Mouse (Mus musculus): ENCODE measurements at regions not wholly inside any gene's neighbourhood (a gene's known extent, or its start where the extent isn't known, plus 50 kb on each side); places are given as distances from the start of the nearest gene placed in this dataset.

GRCm38 (mm10) chr19:36236576-36237345 lies 111.3 kb upstream of the Pcgf5 start:
- Histone ChIP-seq H3K36me3 (no peaks in the 10 kb centered on the region), H3K4me2 (no peak overlapping the region), H3K27me3 (no peaks in the 10 kb centered on the region), H3K9me3 (no peaks in the 10 kb centered on the region), H3K27ac (replicated peaks) (no peak overlapping the region), H3K9ac (no peak overlapping the region), H3K4me1 (replicated peaks) (no peaks in the 10 kb centered on the region), H3K4me3 (no peak overlapping the region)
- 80% methylated on average over 7 of the region's 7 CpGs for WGBS
- no peak for ATAC-seq (ENCODE audit: low FRiP score, low read depth)

GRCm38 (mm10) chr19:36237751-36238150 lies 110.4 kb upstream of the Pcgf5 start:
- Histone ChIP-seq H3K36me3 (no peaks in the 10 kb centered on the region), H3K27ac (replicated peaks) (no peak overlapping the region), H3K4me1 (replicated peaks) (no peaks in the 10 kb centered on the region), H3K4me2 (no peak overlapping the region), H3K9ac (no peak overlapping the region), H3K4me3 (no peak overlapping the region), H3K27me3 (no peaks in the 10 kb centered on the region), H3K9me3 (no peaks in the 10 kb centered on the region)
- WGBS, result 60% methylated on average over 3 of the region's 3 CpGs
- ATAC-seq (ENCODE audit: low FRiP score, low read depth), result no peak

GRCm38 (mm10) chr19:36238536-36238935 lies 109.6 kb upstream of the Pcgf5 start:
- no peak for ATAC-seq (ENCODE audit: low FRiP score, low read depth)
- 84% methylated on average over 3 of the region's 3 CpGs for WGBS
- Histone ChIP-seq H3K4me3 (no peak overlapping the region), H3K9me3 (no peaks in the 10 kb centered on the region), H3K4me1 (replicated peaks) (no peaks in the 10 kb centered on the region), H3K27me3 (no peaks in the 10 kb centered on the region), H3K4me2 (no peak overlapping the region), H3K9ac (no peak overlapping the region), H3K27ac (replicated peaks) (no peak overlapping the region), H3K36me3 (no peaks in the 10 kb centered on the region)

GRCm38 (mm10) chr19:36242396-36242795 lies 105.7 kb upstream of the Pcgf5 start:
- Histone ChIP-seq H3K4me2 (no peak overlapping the region), H3K9ac (no peak overlapping the region), H3K4me3 (no peak overlapping the region), H3K36me3 (no peaks in the 10 kb centered on the region), H3K9me3 (no peaks in the 10 kb centered on the region), H3K27ac (replicated peaks) (no peak overlapping the region), H3K27me3 (no peaks in the 10 kb centered on the region), H3K4me1 (replicated peaks) (no peaks in the 10 kb centered on the region)
- no peak for ATAC-seq (ENCODE audit: low FRiP score, low read depth)
- 88% methylated on average over 3 of the region's 3 CpGs for WGBS

- H3K27me3 ChIP-seq, result no peaks in the 10 kb centered on the region
- H3K4me2 ChIP-seq, result no peak overlapping the region
- H3K9ac ChIP-seq, result no peak overlapping the region
- H3K4me1 ChIP-seq (replicated peaks), result no peaks in the 10 kb centered on the region
- ATAC-seq (ENCODE audit: low FRiP score, low read depth), result no peak
- H3K36me3 ChIP-seq, result no peaks in the 10 kb centered on the region
- WGBS, result 88% methylated on average over 5 of the region's 5 CpGs
- no peak overlapping the region for H3K27ac ChIP-seq (replicated peaks)
- H3K9me3 ChIP-seq, result no peaks in the 10 kb centered on the region
- no peak overlapping the region for H3K4me3 ChIP-seq
Observed at GRCm38 (mm10) chr19:36242946-36243345, 105.2 kb upstream of the Pcgf5 start.

GRCm38 (mm10) chr19:36252522-36252921 lies 95.6 kb upstream of the Pcgf5 start:
- no peak for ATAC-seq (ENCODE audit: low FRiP score, low read depth)
- no peak overlapping the region for H3K9ac ChIP-seq
- 91% methylated on average over 3 of the region's 3 CpGs for WGBS

GRCm38 (mm10) chr19:36257748-36258538 lies 90.2 kb upstream of the Pcgf5 start:
- ATAC-seq (ENCODE audit: low FRiP score, low read depth), result no peak
- Histone ChIP-seq H3K9me3 (no peaks in the 10 kb centered on the region), H3K4me2 (no peak overlapping the region), H3K27ac (replicated peaks) (no peak overlapping the region), H3K4me1 (replicated peaks) (0 out of 2 replicates have a peak, but pooled peaks cover 6% of the 10 kb centered on the region), H3K27me3 (no peaks in the 10 kb centered on the region), H3K9ac (no peak overlapping the region), H3K4me3 (no peak overlapping the region), H3K36me3 (no peaks in the 10 kb centered on the region)
- 52% methylated on average over 10 of the region's 10 CpGs for WGBS

More at GRCm38 (mm10) chr19:36252522-36252921, 95.6 kb upstream of the Pcgf5 start:
- no peak overlapping the region for H3K4me2 ChIP-seq
- H3K4me3 ChIP-seq, result no peak overlapping the region
- no peaks in the 10 kb centered on the region for H3K27me3 ChIP-seq
- H3K9me3 ChIP-seq, result no peaks in the 10 kb centered on the region
- H3K4me1 ChIP-seq (replicated peaks), result no peaks in the 10 kb centered on the region
- no peak overlapping the region for H3K27ac ChIP-seq (replicated peaks)
- no peaks in the 10 kb centered on the region for H3K36me3 ChIP-seq

GRCm38 (mm10) chr19:36261819-36262218 lies 86.3 kb upstream of the Pcgf5 start:
- Histone ChIP-seq H3K4me2 (no peak overlapping the region), H3K4me3 (no peak overlapping the region), H3K36me3 (no peaks in the 10 kb centered on the region), H3K9me3 (no peaks in the 10 kb centered on the region), H3K27ac (replicated peaks) (no peak overlapping the region), H3K9ac (no peak overlapping the region), H3K27me3 (no peaks in the 10 kb centered on the region), H3K4me1 (replicated peaks) (0 out of 2 replicates have a peak, but pooled peaks cover 6% of the 10 kb centered on the region)
- WGBS, result 97% methylated on average over 5 of the region's 5 CpGs
- no peak for ATAC-seq (ENCODE audit: low FRiP score, low read depth)

GRCm38 (mm10) chr19:36263923-36264322 lies 84.2 kb upstream of the Pcgf5 start:
- H3K9me3 ChIP-seq, result no peaks in the 10 kb centered on the region
- 84% methylated on average over 4 of the region's 4 CpGs for WGBS
- H3K4me1 ChIP-seq (replicated peaks), result no peaks in the 10 kb centered on the region
- H3K9ac ChIP-seq, result no peak overlapping the region
- H3K4me2 ChIP-seq, result no peak overlapping the region
- H3K36me3 ChIP-seq, result no peaks in the 10 kb centered on the region
- H3K27me3 ChIP-seq, result no peaks in the 10 kb centered on the region
- H3K27ac ChIP-seq (replicated peaks), result no peak overlapping the region
- no peak overlapping the region for H3K4me3 ChIP-seq
- no peak for ATAC-seq (ENCODE audit: low FRiP score, low read depth)

- no peak for ATAC-seq (ENCODE audit: low FRiP score, low read depth)
- H3K9me3 ChIP-seq, result no peaks in the 10 kb centered on the region
- H3K36me3 ChIP-seq, result no peaks in the 10 kb centered on the region
- H3K27me3 ChIP-seq, result no peaks in the 10 kb centered on the region
- H3K4me3 ChIP-seq, result no peak overlapping the region
- no peak overlapping the region for H3K27ac ChIP-seq (replicated peaks)
- 84% methylated on average over 2 of the region's 2 CpGs for WGBS
- H3K4me1 ChIP-seq (replicated peaks), result no peaks in the 10 kb centered on the region
- H3K9ac ChIP-seq, result no peak overlapping the region
- no peak overlapping the region for H3K4me2 ChIP-seq
Observed at GRCm38 (mm10) chr19:36264397-36264796, 83.7 kb upstream of the Pcgf5 start.

- H3K4me2 ChIP-seq, result no peak overlapping the region
- H3K9ac ChIP-seq, result no peak overlapping the region
- H3K9me3 ChIP-seq, result no peaks in the 10 kb centered on the region
- H3K27me3 ChIP-seq, result no peaks in the 10 kb centered on the region
- no peak overlapping the region for H3K27ac ChIP-seq (replicated peaks)
- no peaks in the 10 kb centered on the region for H3K36me3 ChIP-seq
- WGBS, result 87% methylated on average over 1 of the region's 1 CpGs
- H3K4me1 ChIP-seq (replicated peaks), result no peaks in the 10 kb centered on the region
- no peak overlapping the region for H3K4me3 ChIP-seq
- no peak for ATAC-seq (ENCODE audit: low FRiP score, low read depth)
Observed at GRCm38 (mm10) chr19:36265276-36265675, 82.8 kb upstream of the Pcgf5 start.

- Histone ChIP-seq H3K4me2 (no peak overlapping the region), H3K4me1 (replicated peaks) (no peaks in the 10 kb centered on the region), H3K4me3 (no peak overlapping the region), H3K27ac (replicated peaks) (no peak overlapping the region), H3K27me3 (no peaks in the 10 kb centered on the region), H3K9ac (no peak overlapping the region), H3K36me3 (no peaks in the 10 kb centered on the region), H3K9me3 (no peaks in the 10 kb centered on the region)
- 67% methylated on average over 8 of the region's 8 CpGs for WGBS
- ATAC-seq (ENCODE audit: low FRiP score, low read depth), result no peak
Observed at GRCm38 (mm10) chr19:36266346-36266745, 81.8 kb upstream of the Pcgf5 start.

Data from hindbrain, embryonic 15.5 days (tissue).